Mouse (Mus musculus): ENCODE data around the gene St8sia1. TPM values are rescaled to one million over a fixed set of nuclear protein-coding genes. Genes with fewer than 3 reads are reported as not detected.
"Not testable (repeated sequence)": the region's sequence is repeated elsewhere in the genome, so short reads cannot be mapped to it uniquely, and the experiment has no call there.

Gene St8sia1
- 1.6 and 2.4 TPM in 2 replicates for polyA plus RNA-seq (2016; fragmentation: Nextera tagmentation; extraction: Ambion mirVana)

- Histone ChIP-seq H3K27ac (replicated peaks) (peak within 1 kb of the TSS; percentile 89), H3K4me3 (peak within 1 kb of the TSS; percentile 79), H3K36me3 (replicated peaks) (no peaks in the 10 kb centered on the region), H3K4me1 (peaks cover 24% of the 10 kb centered on the region), H3K27me3 (replicated peaks; ENCODE audit: low read depth, poor library complexity, severe bottlenecking) (peaks cover 24% of the 10 kb centered on the region), H3K9me3 (no peaks in the 10 kb centered on the region)
- WGBS: under 1% methylated on average over 45 of the region's 45 CpGs
- DNase-seq (ENCODE audit: low spot score): peak; percentile 72
These were observed at the start of gene St8sia1 for GRCm38 (mm10) chr6:142964076-142964530. TSS of gene St8sia1 (minus strand) at chr6:142964452.

- no peak overlapping the region for H3K4me3 ChIP-seq
- no peaks in the 10 kb centered on the region for H3K27me3 ChIP-seq (replicated peaks; ENCODE audit: low read depth, poor library complexity, severe bottlenecking)
- H3K27ac ChIP-seq (replicated peaks): no peak overlapping the region
- WGBS: 93% methylated on average over 15 of the region's 15 CpGs
- H3K4me1 ChIP-seq: no peaks in the 10 kb centered on the region
- H3K36me3 ChIP-seq (replicated peaks): peaks cover 56% of the 10 kb centered on the region
- no peak for DNase-seq (ENCODE audit: low spot score)
- no peaks in the 10 kb centered on the region for H3K9me3 ChIP-seq
These were observed 48.4 kb upstream of the St8sia1 start for GRCm38 (mm10) chr6:143012513-143013215.

GRCm38 (mm10) chr6:143008865-143009264, 44.6 kb upstream of the St8sia1 start:
- Histone ChIP-seq H3K27ac (replicated peaks) (no peak overlapping the region), H3K9me3 (0 out of 2 replicates have a peak, but pooled peaks cover 3% of the 10 kb centered on the region), H3K36me3 (replicated peaks) (peaks cover 46% of the 10 kb centered on the region), H3K4me3 (no peak overlapping the region), H3K4me1 (no peaks in the 10 kb centered on the region), H3K27me3 (replicated peaks; ENCODE audit: low read depth, poor library complexity, severe bottlenecking) (no peaks in the 10 kb centered on the region)
- 84% methylated on average over 5 of the region's 5 CpGs for WGBS
- no peak for DNase-seq (ENCODE audit: low spot score)

GRCm38 (mm10) chr6:143005209-143005608, 41.0 kb upstream of the St8sia1 start:
- not testable (repeated sequence) for DNase-seq (ENCODE audit: low spot score)
- WGBS: 90% methylated on average over 9 of the region's 9 CpGs

GRCm38 (mm10) chr6:143004801-143005200, 40.5 kb upstream of the St8sia1 start:
- 78% methylated on average over 9 of the region's 9 CpGs for WGBS
- Histone ChIP-seq H3K4me3 (no peak overlapping the region), H3K9me3 (0 out of 2 replicates have a peak, but pooled peaks cover 3% of the 10 kb centered on the region), H3K36me3 (replicated peaks) (peaks cover 7% of the 10 kb centered on the region; the same call in 1 of the 2 replicates), H3K27me3 (replicated peaks; ENCODE audit: low read depth, poor library complexity, severe bottlenecking) (no peaks in the 10 kb centered on the region), H3K27ac (replicated peaks) (no peak overlapping the region), H3K4me1 (no peaks in the 10 kb centered on the region)
- DNase-seq (ENCODE audit: low spot score): no peak

More at GRCm38 (mm10) chr6:143005209-143005608, 41.0 kb upstream of the St8sia1 start:
- H3K4me3 ChIP-seq; H3K27ac ChIP-seq (replicated peaks); H3K9me3 ChIP-seq; H3K27me3 ChIP-seq (replicated peaks; ENCODE audit: low read depth, poor library complexity, severe bottlenecking); H3K4me1 ChIP-seq: not testable (repeated sequence)
- H3K36me3 ChIP-seq (replicated peaks): peaks cover 11% of the 10 kb centered on the region; the same call in 1 of the 2 replicates

GRCm38 (mm10) chr6:142998221-142998999, 34.2 kb upstream of the St8sia1 start:
- Histone ChIP-seq H3K27me3 (replicated peaks; ENCODE audit: low read depth, poor library complexity, severe bottlenecking) (no peaks in the 10 kb centered on the region; the same call in 1 of the 2 replicates), H3K4me3 (no peak overlapping the region), H3K36me3 (replicated peaks) (no peaks in the 10 kb centered on the region), H3K4me1 (peaks cover 10% of the 10 kb centered on the region), H3K27ac (replicated peaks) (no peak overlapping the region), H3K9me3 (no peaks in the 10 kb centered on the region)
- WGBS: 82% methylated on average over 12 of the region's 12 CpGs
- DNase-seq (ENCODE audit: low spot score): no peak

GRCm38 (mm10) chr6:142996887-142997286, 32.6 kb upstream of the St8sia1 start:
- H3K4me3 ChIP-seq: no peak overlapping the region
- peaks cover 21% of the 10 kb centered on the region for H3K4me1 ChIP-seq
- no peak for DNase-seq (ENCODE audit: low spot score)
- peaks cover 6% of the 10 kb centered on the region for H3K27me3 ChIP-seq (replicated peaks; ENCODE audit: low read depth, poor library complexity, severe bottlenecking)
- 80% methylated on average over 3 of the region's 3 CpGs for WGBS
- no peaks in the 10 kb centered on the region for H3K36me3 ChIP-seq (replicated peaks)
- no peak overlapping the region for H3K27ac ChIP-seq (replicated peaks)
- H3K9me3 ChIP-seq: no peaks in the 10 kb centered on the region

- peaks cover 6% of the 10 kb centered on the region for H3K27me3 ChIP-seq (replicated peaks; ENCODE audit: low read depth, poor library complexity, severe bottlenecking)
- H3K4me3 ChIP-seq: no peak overlapping the region
- peaks cover 30% of the 10 kb centered on the region for H3K4me1 ChIP-seq
- DNase-seq (ENCODE audit: low spot score): no peak
- H3K27ac ChIP-seq (replicated peaks): no peak overlapping the region
- WGBS: 70% methylated on average over 5 of the region's 5 CpGs
- no peaks in the 10 kb centered on the region for H3K36me3 ChIP-seq (replicated peaks)
- H3K9me3 ChIP-seq: no peaks in the 10 kb centered on the region
These were observed 31.3 kb upstream of the St8sia1 start for GRCm38 (mm10) chr6:142995567-142995966.

- 68% methylated on average over 7 of the region's 7 CpGs for WGBS
- no peak for DNase-seq (ENCODE audit: low spot score)
- Histone ChIP-seq H3K4me3 (no peak overlapping the region), H3K9me3 (no peaks in the 10 kb centered on the region), H3K27me3 (replicated peaks; ENCODE audit: low read depth, poor library complexity, severe bottlenecking) (peaks cover 6% of the 10 kb centered on the region), H3K4me1 (peaks cover 30% of the 10 kb centered on the region), H3K36me3 (replicated peaks) (no peaks in the 10 kb centered on the region), H3K27ac (replicated peaks) (no peak overlapping the region)
These were observed 30.6 kb upstream of the St8sia1 start for GRCm38 (mm10) chr6:142994821-142995220.

GRCm38 (mm10) chr6:142993705-142994698, 29.8 kb upstream of the St8sia1 start:
- Histone ChIP-seq H3K4me3 (no peak overlapping the region), H3K9me3 (no peaks in the 10 kb centered on the region), H3K27ac (replicated peaks) (no peak overlapping the region), H3K4me1 (peaks cover 30% of the 10 kb centered on the region), H3K36me3 (replicated peaks) (no peaks in the 10 kb centered on the region), H3K27me3 (replicated peaks; ENCODE audit: low read depth, poor library complexity, severe bottlenecking) (peaks cover 6% of the 10 kb centered on the region)
- 38% methylated on average over 14 of the region's 14 CpGs for WGBS
- no peak for DNase-seq (ENCODE audit: low spot score)

- Histone ChIP-seq H3K36me3 (replicated peaks) (no peaks in the 10 kb centered on the region), H3K4me3 (no peak overlapping the region), H3K4me1 (peaks cover 30% of the 10 kb centered on the region), H3K27me3 (replicated peaks; ENCODE audit: low read depth, poor library complexity, severe bottlenecking) (peaks cover 6% of the 10 kb centered on the region), H3K27ac (replicated peaks) (no peak overlapping the region), H3K9me3 (no peaks in the 10 kb centered on the region)
- no peak for DNase-seq (ENCODE audit: low spot score)
- WGBS: 59% methylated on average over 2 of the region's 2 CpGs
These were observed 28.7 kb upstream of the St8sia1 start for GRCm38 (mm10) chr6:142992971-142993370.

GRCm38 (mm10) chr6:142992099-142992498, 27.8 kb upstream of the St8sia1 start:
- 56% methylated on average over 7 of the region's 7 CpGs for WGBS
- Histone ChIP-seq H3K27ac (replicated peaks) (no peak overlapping the region), H3K9me3 (no peaks in the 10 kb centered on the region), H3K4me3 (no peak overlapping the region), H3K36me3 (replicated peaks) (no peaks in the 10 kb centered on the region), H3K4me1 (peaks cover 30% of the 10 kb centered on the region), H3K27me3 (replicated peaks; ENCODE audit: low read depth, poor library complexity, severe bottlenecking) (peaks cover 6% of the 10 kb centered on the region)
- DNase-seq (ENCODE audit: low spot score): no peak

Data from embryonic facial prominence, embryonic 10.5 days (tissue).